Mouse (Mus musculus): ENCODE measurements around the gene Calcr. TPM values are rescaled to one million over a fixed set of nuclear protein-coding genes. Genes with fewer than 3 reads are reported as not detected.
"Not testable (repeated sequence)": the region's sequence is repeated elsewhere in the genome, so short reads cannot be mapped to it uniquely, and the experiment has no call there.

Gene Calcr
- polyA plus RNA-seq, 1 experiment from 2014 or later, result 0.60 TPM

DNA sequence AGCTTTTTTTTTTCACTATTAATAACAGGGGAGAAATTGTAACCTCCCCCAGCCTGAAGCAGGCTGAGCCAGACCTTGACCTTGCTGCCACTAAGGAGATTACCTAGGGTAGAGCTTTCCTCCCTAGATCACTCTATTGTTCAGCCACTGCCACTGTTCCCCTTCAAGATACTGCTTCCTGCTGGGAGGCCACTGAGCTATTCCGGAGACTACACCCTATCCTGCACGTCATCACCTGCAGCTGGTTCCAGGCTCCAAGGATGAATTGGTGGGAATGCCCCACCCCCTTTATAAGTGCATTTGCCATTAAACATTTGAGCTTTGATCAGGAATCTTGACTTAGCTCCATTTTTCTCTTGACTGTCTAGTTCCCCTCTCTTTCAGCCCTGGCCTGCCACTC lies 86.2 kb downstream of the Calcr start:
- H3K9ac ChIP-seq; H3K4me1 ChIP-seq (replicated peaks); H3K4me2 ChIP-seq; ATAC-seq (ENCODE audit: insufficient number of reproducible peaks, low FRiP score); H3K36me3 ChIP-seq; H3K9me3 ChIP-seq (replicated peaks); H3K4me3 ChIP-seq; H3K27me3 ChIP-seq (replicated peaks); H3K27ac ChIP-seq (ENCODE audit: poor library complexity, severe bottlenecking): not testable (repeated sequence)
- 34% methylated on average over 2 of the region's 2 CpGs for whole genome bisulfite sequencing

- Histone ChIP-seq H3K9me3 (replicated peaks) (no peaks in the 10 kb centered on the region), H3K4me3 (no peak overlapping the region), H3K27me3 (replicated peaks) (no peaks in the 10 kb centered on the region), H3K9ac (no peak overlapping the region), H3K4me2 (no peak overlapping the region), H3K27ac (ENCODE audit: poor library complexity, severe bottlenecking) (no peak overlapping the region), H3K36me3 (no peaks in the 10 kb centered on the region), H3K4me1 (replicated peaks) (no peaks in the 10 kb centered on the region)
- ATAC-seq (ENCODE audit: insufficient number of reproducible peaks, low FRiP score), result no peak
- WGBS, result 62% methylated on average over 2 of the region's 2 CpGs
Observed at GRCm38 (mm10) chr6:3677806-3678205, 86.7 kb downstream of the Calcr start.

- WGBS, result 76% methylated on average over 4 of the region's 4 CpGs
- not testable (repeated sequence) for H3K4me1 ChIP-seq (replicated peaks); H3K4me3 ChIP-seq; H3K9me3 ChIP-seq (replicated peaks); H3K27ac ChIP-seq (ENCODE audit: poor library complexity, severe bottlenecking); H3K4me2 ChIP-seq; H3K9ac ChIP-seq; ATAC-seq (ENCODE audit: insufficient number of reproducible peaks, low FRiP score); H3K36me3 ChIP-seq; H3K27me3 ChIP-seq (replicated peaks)
Observed at GRCm38 (mm10) chr6:3671941-3672340, 92.6 kb downstream of the Calcr start.

GRCm38 (mm10) chr6:3664147-3664716 lies 100.3 kb downstream of the Calcr start:
- H3K9me3 ChIP-seq (replicated peaks), result no peaks in the 10 kb centered on the region
- no peaks in the 10 kb centered on the region for H3K27me3 ChIP-seq (replicated peaks)
- no peak for ATAC-seq (ENCODE audit: insufficient number of reproducible peaks, low FRiP score)
- no peak overlapping the region for H3K4me2 ChIP-seq
- no peak overlapping the region for H3K4me3 ChIP-seq
- H3K27ac ChIP-seq (ENCODE audit: poor library complexity, severe bottlenecking), result no peak overlapping the region
- WGBS, result 51% methylated on average over 10 of the region's 10 CpGs
- no peaks in the 10 kb centered on the region for H3K4me1 ChIP-seq (replicated peaks)
- H3K9ac ChIP-seq, result no peak overlapping the region
- no peaks in the 10 kb centered on the region for H3K36me3 ChIP-seq

DNA sequence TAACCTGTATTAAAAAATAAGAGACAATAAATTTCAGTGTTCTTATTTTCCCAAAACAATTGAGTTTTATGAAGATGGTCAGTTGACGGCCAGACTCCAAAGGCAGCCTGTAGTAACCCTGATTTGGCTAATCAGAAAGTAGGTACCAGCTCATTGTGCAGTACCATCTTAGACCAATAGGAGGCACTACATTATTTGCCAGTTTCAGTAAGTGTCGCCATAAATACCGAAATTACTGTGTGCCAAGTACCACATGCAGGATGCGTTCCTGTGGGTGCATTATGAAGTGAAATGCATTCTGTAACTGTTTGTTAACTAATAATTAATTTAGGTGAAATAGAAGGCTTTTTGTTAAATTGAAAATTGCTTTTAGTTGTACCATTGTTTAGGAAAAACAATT lies 106.1 kb downstream of the Calcr start:
- 88% methylated on average over 4 of the region's 4 CpGs for WGBS
- no peaks in the 10 kb centered on the region for H3K36me3 ChIP-seq
- ATAC-seq (ENCODE audit: insufficient number of reproducible peaks, low FRiP score), result no peak
- H3K27ac ChIP-seq (ENCODE audit: poor library complexity, severe bottlenecking), result no peak overlapping the region
- no peaks in the 10 kb centered on the region for H3K9me3 ChIP-seq (replicated peaks)
- H3K27me3 ChIP-seq (replicated peaks), result no peaks in the 10 kb centered on the region
- no peak overlapping the region for H3K9ac ChIP-seq
- H3K4me1 ChIP-seq (replicated peaks), result no peaks in the 10 kb centered on the region
- H3K4me2 ChIP-seq, result no peak overlapping the region
- no peak overlapping the region for H3K4me3 ChIP-seq

MicroRNAs within 50 kb of the gene (microRNA counts, 519-probe panel; counts per million panel counts)
- microRNA mmu-miR-489 (not detected), microRNA mmu-miR-653 (not detected)

Small RNAs within 50 kb of the gene (microRNA-seq; reads per million reads assigned to microRNA genes)
- gene Mir489 (not detected), gene Mir653 (1.4 reads per million)

Other genes with a start within 250 kb of the Calcr start
- 4.3 TPM in 2 replicates for gene Tfpi2, start 224.2 kb upstream of the Calcr start, polyA plus RNA-seq (2016; fragmentation: Nextera tagmentation; extraction: Ambion mirVana)
- gene Gngt1, start 229.1 kb upstream of the Calcr start, polyA plus RNA-seq (2016; fragmentation: Nextera tagmentation; extraction: Ambion mirVana), result not detected in 2 replicates
- 76.1 and 79.7 TPM in 2 replicates for gene Gng11, start 239.2 kb upstream of the Calcr start, polyA plus RNA-seq (2016; fragmentation: Nextera tagmentation; extraction: Ambion mirVana)

All from heart, embryonic 12.5 days (tissue).